Mouse (Mus musculus) hindbrain, embryonic 12.5 days (tissue): ENCODE measurements around the gene Eps8l2. TPM values are rescaled to one million over a fixed set of nuclear protein-coding genes. Genes with fewer than 3 reads are reported as not detected.

Source experiments
- ATAC-seq: fragments of 200-750 bp; cut with Nextera tagmentation; 2 replicates; pipeline ENCODE4 v1.8.0; 2017; ENCODE audit warnings: moderate TSS enrichment; ENCODE audit not compliant: low FRiP score
- H3K27ac ChIP-seq: fragments of 300-500 bp; sonication (generic); 2 replicates; pipeline ENCODE4 v1.5.1; 2016; ENCODE audit warnings: mild to moderate bottlenecking
- H3K27me3 ChIP-seq: fragments of 300-500 bp; sonication (generic); 2 replicates; pipeline ENCODE4 v1.6.1; 2016; ENCODE audit warnings: mild to moderate bottlenecking
- H3K36me3 ChIP-seq: fragments of 300-500 bp; sonication (generic); 2 replicates; pipeline ENCODE4 v1.6.1; 2016; ENCODE audit warnings: mild to moderate bottlenecking
- H3K4me1 ChIP-seq: fragments of 300-500 bp; sonication (generic); 2 replicates; pipeline ENCODE4 v1.6.1; 2016
- H3K4me2 ChIP-seq: fragments of 300-500 bp; sonication (generic); replicated peaks from 2 replicates; pipeline ENCODE4 v1.6.1; 2016; ENCODE audit warnings: mild to moderate bottlenecking
- H3K4me3 ChIP-seq: fragments of 300-500 bp; sonication (generic); 2 replicates; pipeline ENCODE4 v1.5.1; 2016; ENCODE audit warnings: mild to moderate bottlenecking
- H3K9ac ChIP-seq: fragments of 300-500 bp; sonication (generic); 2 replicates; pipeline ENCODE4 v1.6.1; 2016; ENCODE audit warnings: mild to moderate bottlenecking, moderate library complexity
- H3K9me3 ChIP-seq: fragments of 300-500 bp; sonication (generic); replicated peaks from 2 replicates; pipeline ENCODE4 v1.6.1; 2016; ENCODE audit warnings: mild to moderate bottlenecking
- WGBS: fragments of 180-500 bp; shearing (Covaris S2); methylation state at CpG from one replicate; pipeline ENCODE4 v1.1.7; 2016; 5-methylcytosine and 5-hydroxymethylcytosine counted together
- polyA plus RNA-seq: library from polyadenylated mRNA; unstranded; fragments of >200 nt; fragmentation: Nextera tagmentation; extraction: Ambion mirVana; gene quantifications from 2 replicates; pipeline ENCODE4 v1.2.1, GENCODE M21; 2016

The Eps8l2 gene
- 2.6 and 2.7 TPM in 2 replicates for polyA plus RNA-seq

- Histone ChIP-seq H3K27ac (no peak within 1 kb of the TSS), H3K4me1 (peaks cover 8% of the 10 kb centered on the region), H3K27me3 (peaks cover 29% of the 10 kb centered on the region), H3K4me3 (peak within 1 kb of the TSS; percentile 8; the same call in 1 of the 2 replicates), H3K36me3 (0 out of 2 replicates have a peak, but pooled peaks cover 12% of the 10 kb centered on the region), H3K4me2 (peak within 1 kb of the TSS; percentile 49), H3K9me3 (no peaks in the 10 kb centered on the region), H3K9ac (peak within 1 kb of the TSS; percentile 29; the same call in 1 of the 2 replicates)
- peak; percentile 65 for ATAC-seq
- WGBS, result 3% methylated on average over 23 of the region's 23 CpGs
Observed at GRCm38 (mm10) chr7:141338576-141339131, at the start of gene Eps8l2. Eps8l2 (plus strand) TSS chr7:141338880.

- ATAC-seq, result peak; percentile 48; the same call in 1 of the 2 replicates
- Histone ChIP-seq H3K27me3 (peaks cover 70% of the 10 kb centered on the region), H3K9ac (peak within 1 kb of the TSS; percentile 68), H3K36me3 (peaks cover 6% of the 10 kb centered on the region), H3K9me3 (no peaks in the 10 kb centered on the region), H3K4me2 (peak within 1 kb of the TSS; percentile 92), H3K4me1 (peaks cover 30% of the 10 kb centered on the region), H3K4me3 (peak within 1 kb of the TSS; percentile 51), H3K27ac (no peak within 1 kb of the TSS)
- 2% methylated on average over 46 of the region's 46 CpGs for WGBS
Observed at GRCm38 (mm10) chr7:141291921-141292582, 46.6 kb upstream of the Eps8l2 start, which contains the start of gene Drd4. Drd4 (plus strand) TSS chr7:141292006.

GRCm38 (mm10) chr7:141292583-141293388 lies 45.9 kb upstream of the Eps8l2 start:
- ATAC-seq, result no peak
- WGBS, result 30% methylated on average over 15 of the region's 15 CpGs

GRCm38 (mm10) chr7:141293852-141294471 lies 44.7 kb upstream of the Eps8l2 start:
- Histone ChIP-seq H3K9me3 (no peaks in the 10 kb centered on the region), H3K9ac (peak overlapping the region; percentile 42; the same call in 1 of the 2 replicates), H3K36me3 (peaks cover 20% of the 10 kb centered on the region), H3K27me3 (peaks cover 70% of the 10 kb centered on the region), H3K4me2 (peak overlapping the region; percentile 63), H3K4me1 (peaks cover 30% of the 10 kb centered on the region), H3K4me3 (peak overlapping the region; percentile 36), H3K27ac (no peak overlapping the region)
- ATAC-seq, result 0 out of 2 replicates have a peak, but pooled peaks have one; percentile 15
- 1% methylated on average over 53 of the region's 53 CpGs for WGBS

More at GRCm38 (mm10) chr7:141292583-141293388, 45.9 kb upstream of the Eps8l2 start:
- peak overlapping the region; percentile 51 for H3K4me3 ChIP-seq
- no peaks in the 10 kb centered on the region for H3K9me3 ChIP-seq
- H3K27ac ChIP-seq, result no peak overlapping the region
- peak overlapping the region; percentile 92 for H3K4me2 ChIP-seq
- H3K4me1 ChIP-seq, result peaks cover 30% of the 10 kb centered on the region
- peaks cover 12% of the 10 kb centered on the region for H3K36me3 ChIP-seq
- peak overlapping the region; percentile 68; the same call in 1 of the 2 replicates for H3K9ac ChIP-seq
- H3K27me3 ChIP-seq, result peaks cover 70% of the 10 kb centered on the region

GRCm38 (mm10) chr7:141294479-141294878 lies 44.2 kb upstream of the Eps8l2 start:
- no peak overlapping the region for H3K27ac ChIP-seq
- H3K4me1 ChIP-seq, result peaks cover 30% of the 10 kb centered on the region
- H3K27me3 ChIP-seq, result peaks cover 67% of the 10 kb centered on the region
- no peak overlapping the region for H3K9ac ChIP-seq
- H3K4me2 ChIP-seq, result peak overlapping the region; percentile 63
- ATAC-seq, result 0 out of 2 replicates have a peak, but pooled peaks have one; percentile 8
- H3K9me3 ChIP-seq, result no peaks in the 10 kb centered on the region
- H3K4me3 ChIP-seq, result peak overlapping the region; percentile 36
- H3K36me3 ChIP-seq, result peaks cover 25% of the 10 kb centered on the region
- WGBS, result 7% methylated on average over 22 of the region's 22 CpGs

GRCm38 (mm10) chr7:141297926-141298650 lies 40.6 kb upstream of the Eps8l2 start:
- H3K9ac ChIP-seq, result no peak overlapping the region
- no peak for ATAC-seq
- peaks cover 15% of the 10 kb centered on the region for H3K4me1 ChIP-seq
- no peak overlapping the region for H3K4me3 ChIP-seq
- 88% methylated on average over 3 of the region's 3 CpGs for WGBS
- H3K27me3 ChIP-seq, result peaks cover 33% of the 10 kb centered on the region
- H3K4me2 ChIP-seq, result no peak overlapping the region
- no peak overlapping the region for H3K27ac ChIP-seq
- H3K36me3 ChIP-seq, result peaks cover 56% of the 10 kb centered on the region
- no peaks in the 10 kb centered on the region for H3K9me3 ChIP-seq

- Histone ChIP-seq H3K4me2 (no peak overlapping the region), H3K36me3 (peaks cover 66% of the 10 kb centered on the region), H3K4me3 (no peak overlapping the region), H3K9ac (no peak overlapping the region), H3K9me3 (no peaks in the 10 kb centered on the region), H3K27ac (no peak overlapping the region), H3K4me1 (peaks cover 6% of the 10 kb centered on the region), H3K27me3 (peaks cover 23% of the 10 kb centered on the region)
- ATAC-seq, result no peak
- 96% methylated on average over 8 of the region's 8 CpGs for WGBS
Observed at GRCm38 (mm10) chr7:141299175-141299574, 39.5 kb upstream of the Eps8l2 start.

- H3K4me3 ChIP-seq, result no peak overlapping the region
- 98% methylated on average over 9 of the region's 9 CpGs for WGBS
- H3K36me3 ChIP-seq, result peaks cover 86% of the 10 kb centered on the region
- no peak overlapping the region for H3K27ac ChIP-seq
- H3K9ac ChIP-seq, result no peak overlapping the region
- H3K9me3 ChIP-seq, result no peaks in the 10 kb centered on the region
- H3K4me2 ChIP-seq, result no peak overlapping the region
- no peak for ATAC-seq
- H3K27me3 ChIP-seq, result peaks cover under 1% of the 10 kb centered on the region; the same call in 1 of the 2 replicates
- no peaks in the 10 kb centered on the region for H3K4me1 ChIP-seq
Observed at GRCm38 (mm10) chr7:141301386-141301785, 37.3 kb upstream of the Eps8l2 start.

- ATAC-seq, result no peak
- Histone ChIP-seq H3K4me1 (no peaks in the 10 kb centered on the region), H3K4me2 (no peak overlapping the region), H3K4me3 (no peak overlapping the region), H3K9ac (no peak overlapping the region), H3K36me3 (peaks cover 87% of the 10 kb centered on the region), H3K27ac (no peak overlapping the region), H3K9me3 (no peaks in the 10 kb centered on the region), H3K27me3 (no peaks in the 10 kb centered on the region)
- WGBS, result 84% methylated on average over 1 of the region's 1 CpGs
Observed at GRCm38 (mm10) chr7:141302702-141303268, 35.9 kb upstream of the Eps8l2 start.

GRCm38 (mm10) chr7:141304537-141304936 lies 34.1 kb upstream of the Eps8l2 start:
- no peak overlapping the region for H3K9ac ChIP-seq
- ATAC-seq, result no peak
- no peaks in the 10 kb centered on the region for H3K9me3 ChIP-seq
- H3K4me3 ChIP-seq, result no peak overlapping the region
- WGBS, result 88% methylated on average over 4 of the region's 4 CpGs
- H3K4me1 ChIP-seq, result no peaks in the 10 kb centered on the region
- no peaks in the 10 kb centered on the region for H3K27me3 ChIP-seq
- no peak overlapping the region for H3K27ac ChIP-seq
- H3K4me2 ChIP-seq, result no peak overlapping the region
- peaks cover 90% of the 10 kb centered on the region for H3K36me3 ChIP-seq

- Histone ChIP-seq H3K4me2 (no peak overlapping the region), H3K27ac (no peak overlapping the region), H3K9me3 (no peaks in the 10 kb centered on the region), H3K9ac (no peak overlapping the region), H3K27me3 (no peaks in the 10 kb centered on the region), H3K4me1 (no peaks in the 10 kb centered on the region), H3K36me3 (peaks cover 98% of the 10 kb centered on the region), H3K4me3 (no peak overlapping the region)
- ATAC-seq, result no peak
- 91% methylated on average over 2 of the region's 2 CpGs for WGBS
Observed at GRCm38 (mm10) chr7:141314416-141314815, 24.3 kb upstream of the Eps8l2 start.
